ENCODE assay signal across 8 mouse cellular contexts in genomic region chr6:38636852-38637618, GRCm38 (mm10). TPM values are rescaled to one million over a fixed set of nuclear protein-coding genes. Genes with fewer than 3 reads are reported as not detected.
DNase-seq lines count a peak whose midpoint lies in the region; ATAC-seq lines count a peak whose summit lies in the region.

TSS of gene Klrg2 (minus strand) at chr6:38637242.

- peak; percentile 89 to 91 for DNase-seq in adrenal gland, adult (ENCODE audit: inconsistent age in 2 of 2, low spot score in 1 of 2)
- peak; percentile 79 for DNase-seq in kidney, postnatal 10 days
- DNase-seq in lung, postnatal 36 days: peak; percentile 87
- peak; percentile 77 for DNase-seq in retina, postnatal 1 day
- no peak for DNase-seq in layer of hippocampus, adult 18-20 months (ENCODE audit: low spot score in 2 of 2)

- peaks cover 82% of the 10 kb centered on the region for H3K27me3 ChIP-seq in heart, embryonic 15.5 days

- H3K4me1 ChIP-seq in heart, embryonic 15.5 days (replicated peaks): peaks cover 23% of the 10 kb centered on the region

- H3K36me3 ChIP-seq in heart, embryonic 15.5 days: no peaks in the 10 kb centered on the region

- peak; percentile 20 for ATAC-seq in CD4-positive, CD25-positive, alpha-beta regulatory T cell, adult 4 months
- ATAC-seq in erythroblast, adult 5-6 weeks (replicated peaks; ENCODE audit: low FRiP score, poor library complexity, severe bottlenecking): peak; percentile 65
- ATAC-seq in heart, embryonic 15.5 days (replicated peaks; ENCODE audit: insufficient number of reproducible peaks, insufficient read depth, low FRiP score, low read depth): peak; percentile 78

- no peaks in the 10 kb centered on the region for H3K9me3 ChIP-seq in heart, embryonic 15.5 days (replicated peaks)

- no peak within 1 kb of the TSS for H3K27ac ChIP-seq in heart, embryonic 15.5 days

- peak within 1 kb of the TSS; percentile 58 for H3K4me3 ChIP-seq in heart, embryonic 15.5 days

- H3K4me2 ChIP-seq in heart, embryonic 15.5 days: peak within 1 kb of the TSS; percentile 98

- peak within 1 kb of the TSS; percentile 57 for H3K9ac ChIP-seq in heart, embryonic 15.5 days

- 2% methylated on average over 60 of the region's 60 CpGs for WGBS in heart, embryonic 15.5 days

RNA-seq across cellular contexts. Expression of gene Klrg2, which starts in this region (rescaled TPM):
- polyA plus RNA-seq in CD4-positive, CD25-positive, alpha-beta regulatory T cell, adult 4 months (2017; shearing (Covaris generic)): not detected
- not detected in 2 replicates for total RNA-seq in erythroblast, adult 5-6 weeks (2015; ENCODE audit: low replicate concordance)
- not detected in 2 replicates for total RNA-seq in erythroblast, adult 5-6 weeks (2017; ENCODE audit: low replicate concordance)
- polyA plus RNA-seq in heart, embryonic 15.5 days (2015; fragmentation: Nextera tagmentation; extraction: Ambion mirVana): 0.15 and 0.24 TPM in 2 replicates
- 1 to 10 TPM in 1 of 2 experiments, under 1 TPM in 1; 0.64 to 1.2 TPM for total RNA-seq in layer of hippocampus, adult 18-20 months (2021)

Comparison
In these comparisons a context has a peak if more than half of its experiments do, and no peak if none do; other contexts are left out.
1. Peak in ATAC-seq in CD4-positive, CD25-positive, alpha-beta regulatory T cell, adult 4 months; RNA of the gene not detected or under 1 TPM.
2. Peak in ATAC-seq in erythroblast, adult 5-6 weeks; RNA of the gene not detected or under 1 TPM.
3. Peak in ATAC-seq, H3K4me3 ChIP-seq, H3K9ac ChIP-seq and H3K4me2 ChIP-seq in heart, embryonic 15.5 days; RNA of the gene not detected or under 1 TPM.
4. ATAC-seq: peak in every context shown above with its lines; median percentile 78 in heart, embryonic 15.5 days; 65 in erythroblast, adult 5-6 weeks; 20 in CD4-positive, CD25-positive, alpha-beta regulatory T cell, adult 4 months.
5. DNase-seq: peak in adrenal gland, adult (2 of 2), kidney, postnatal 10 days (single experiment), lung, postnatal 36 days (single experiment) and retina, postnatal 1 day (single experiment); none in layer of hippocampus, adult 18-20 months (0 of 2).